Mouse (Mus musculus) NIH3T3 (cell line): ENCODE results near the gene Wdcp.
"Not testable (repeated sequence)": the region's sequence is repeated elsewhere in the genome, so short reads cannot be mapped to it uniquely, and the experiment has no call there.

Source experiments
- DNase-seq: peaks from one replicate; pipeline ENCODE4 v3.0.0-alpha.2; 2012; ENCODE audit warnings: low read depth

Wdcp gene

GRCm38 (mm10) chr12:4842890-4843597, at the start of gene Wdcp:
Gene Wdcp, plus strand, starts transcription at chr12:4843303.
- DNase-seq = peak; percentile 92

GRCm38 (mm10) chr12:4793718-4794117, 49.4 kb upstream of the Wdcp start:
- DNase-seq = peak; percentile 54

- DNase-seq = not testable (repeated sequence)
Measured at GRCm38 (mm10) chr12:4797471-4797870, 45.6 kb upstream of the Wdcp start.

GRCm38 (mm10) chr12:4811036-4811435, 32.1 kb upstream of the Wdcp start:
- no peak for DNase-seq

- no peak for DNase-seq
Measured at GRCm38 (mm10) chr12:4811705-4812104, 31.4 kb upstream of the Wdcp start.

- DNase-seq = peak; percentile 31
Measured at GRCm38 (mm10) chr12:4813636-4814035, 29.5 kb upstream of the Wdcp start.

- DNase-seq = no peak
Measured at GRCm38 (mm10) chr12:4816680-4817360, 26.3 kb upstream of the Wdcp start.

- peak; percentile 99 for DNase-seq
Measured at GRCm38 (mm10) chr12:4817361-4818101, 25.6 kb upstream of the Wdcp start, which contains the start of gene Sf3b6. Gene Sf3b6, plus strand, starts transcription at chr12:4817544.

GRCm38 (mm10) chr12:4827256-4827655, 15.8 kb upstream of the Wdcp start:
- DNase-seq = no peak

GRCm38 (mm10) chr12:4836959-4837358, 6.1 kb upstream of the Wdcp start:
- DNase-seq = no peak

- no peak for DNase-seq
Measured at GRCm38 (mm10) chr12:4840010-4840409, 3.1 kb upstream of the Wdcp start.

GRCm38 (mm10) chr12:4840741-4841140, 2.4 kb upstream of the Wdcp start:
- DNase-seq = peak; percentile 37

- DNase-seq = peak; percentile 52
Measured at GRCm38 (mm10) chr12:4841392-4841887, 1.7 kb upstream of the Wdcp start, which contains the start of gene Fkbp1b. Gene Fkbp1b, minus strand, starts transcription at chr12:4841591.

GRCm38 (mm10) chr12:4842456-4842855, 647 bp upstream of the Wdcp start:
- no peak for DNase-seq

- peak; percentile 73 for DNase-seq
Measured at GRCm38 (mm10) chr12:4843741-4844140, 638 bp downstream of the Wdcp start.

- peak; percentile 38 for DNase-seq
Measured at GRCm38 (mm10) chr12:4856160-4856559, 13.1 kb downstream of the Wdcp start.

- no peak for DNase-seq
Measured at GRCm38 (mm10) chr12:4856834-4857233, 13.7 kb downstream of the Wdcp start.

- no peak for DNase-seq
Measured at GRCm38 (mm10) chr12:4859241-4859914, 16.3 kb downstream of the Wdcp start.

- no peak for DNase-seq
Measured at GRCm38 (mm10) chr12:4862672-4863071, 19.6 kb downstream of the Wdcp start.

GRCm38 (mm10) chr12:4863654-4864337, 20.7 kb downstream of the Wdcp start:
- peak; percentile 69 for DNase-seq

- no peak for DNase-seq
Measured at GRCm38 (mm10) chr12:4864338-4864690, 21.2 kb downstream of the Wdcp start.
